Mouse (Mus musculus) E14TG2a.4 (cell line): ENCODE measurements around the gene Lrrc74b.

ENCODE experiments used
- CTCF ChIP-seq: conservative IDR thresholded peaks from 2 replicates; pipeline ENCODE4 v1.5.1; 2014; ENCODE audit warnings: low read length
- NANOG ChIP-seq: IDR thresholded peaks from 2 replicates; pipeline ENCODE4 v1.6.1; 2014; ENCODE audit warnings: borderline replicate concordance, low read length, mixed read lengths
- POU5F1 ChIP-seq: IDR thresholded peaks from 2 replicates; pipeline ENCODE4 v1.6.1; 2014; ENCODE audit warnings: low read length, borderline replicate concordance

- TF ChIP-seq CTCF (no peak), POU5F1 (no peak), NANOG (no peak)
These were observed 29.7 kb upstream of the Lrrc74b start for GRCm38 (mm10) chr16:17590731-17591130.
